Mouse (Mus musculus) adrenal gland, postnatal 10 days (tissue): ENCODE data around the gene Pilrb2. TPM values are rescaled to one million over a fixed set of nuclear protein-coding genes. Genes with fewer than 3 reads are reported as not detected.

Source experiments
- DNase-seq: peaks from one replicate; pipeline ENCODE4 v3.0.0; 2021; ENCODE audit warnings: mixed read lengths
- total RNA-seq, 2 experiments: library from RNA; stranded (reverse); gene quantifications; 2 replicates each; pipeline ENCODE4 v1.2.3; 2021

Gene Pilrb2
- total RNA-seq, 2 experiments from 2014 or later, result 2.0 to 2.2 TPM

- DNase-seq, result no peak
Measured at GRCm38 (mm10) chr5:137833500-137833899, 38.1 kb downstream of the Pilrb2 start.

- no peak for DNase-seq
Measured at GRCm38 (mm10) chr5:137831506-137831905, 40.1 kb downstream of the Pilrb2 start.

GRCm38 (mm10) chr5:137831106-137831505 is 40.5 kb downstream of the Pilrb2 start:
- no peak for DNase-seq

- no peak for DNase-seq
Measured at GRCm38 (mm10) chr5:137830238-137830637, 41.4 kb downstream of the Pilrb2 start.

- DNase-seq, result no peak
Measured at GRCm38 (mm10) chr5:137828694-137829093, 42.9 kb downstream of the Pilrb2 start.

DNA sequence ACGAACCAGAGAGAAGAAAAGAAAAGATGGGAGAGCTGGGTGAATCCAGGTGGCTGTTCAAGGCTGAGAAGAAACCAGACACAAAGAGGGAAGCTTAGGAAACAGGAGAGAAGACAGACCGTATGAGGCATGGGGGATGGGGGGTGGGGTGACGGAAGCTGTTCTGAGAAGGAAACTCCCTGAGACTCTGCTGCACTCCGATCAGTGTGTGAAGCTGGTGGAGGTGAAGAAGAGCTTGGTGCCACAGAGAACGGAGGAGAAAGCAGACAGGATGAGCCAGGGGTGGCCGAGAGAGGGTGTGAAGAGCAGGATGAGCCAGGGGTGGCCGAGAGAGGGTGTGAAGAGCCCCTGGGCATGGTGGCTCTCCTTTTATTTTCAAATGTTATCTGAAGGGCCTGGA is 45.2 kb downstream of the Pilrb2 start:
- DNase-seq, result no peak

DNA sequence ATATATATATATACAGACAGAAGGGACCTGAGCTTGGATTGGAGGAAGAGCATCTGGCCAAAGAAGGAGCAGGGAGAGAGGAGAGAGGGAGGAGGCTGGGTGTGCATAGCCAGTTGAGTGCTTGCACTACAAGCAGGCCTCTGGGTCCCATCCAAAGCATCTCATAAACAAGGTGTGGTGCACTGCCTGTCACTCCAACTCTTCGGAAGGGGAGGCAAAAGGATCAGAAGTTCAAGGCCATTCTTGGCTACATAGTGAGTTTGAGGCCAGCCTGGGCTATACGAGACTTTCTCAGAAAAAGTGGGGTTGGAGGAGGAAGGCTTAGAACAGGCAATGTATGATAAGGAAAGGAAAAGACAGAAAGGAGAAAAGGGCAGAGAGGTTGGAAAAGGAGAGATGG is 45.6 kb downstream of the Pilrb2 start:
- DNase-seq, result no peak

- DNase-seq, result no peak
Measured at GRCm38 (mm10) chr5:137825030-137825429, 46.6 kb downstream of the Pilrb2 start.

DNA sequence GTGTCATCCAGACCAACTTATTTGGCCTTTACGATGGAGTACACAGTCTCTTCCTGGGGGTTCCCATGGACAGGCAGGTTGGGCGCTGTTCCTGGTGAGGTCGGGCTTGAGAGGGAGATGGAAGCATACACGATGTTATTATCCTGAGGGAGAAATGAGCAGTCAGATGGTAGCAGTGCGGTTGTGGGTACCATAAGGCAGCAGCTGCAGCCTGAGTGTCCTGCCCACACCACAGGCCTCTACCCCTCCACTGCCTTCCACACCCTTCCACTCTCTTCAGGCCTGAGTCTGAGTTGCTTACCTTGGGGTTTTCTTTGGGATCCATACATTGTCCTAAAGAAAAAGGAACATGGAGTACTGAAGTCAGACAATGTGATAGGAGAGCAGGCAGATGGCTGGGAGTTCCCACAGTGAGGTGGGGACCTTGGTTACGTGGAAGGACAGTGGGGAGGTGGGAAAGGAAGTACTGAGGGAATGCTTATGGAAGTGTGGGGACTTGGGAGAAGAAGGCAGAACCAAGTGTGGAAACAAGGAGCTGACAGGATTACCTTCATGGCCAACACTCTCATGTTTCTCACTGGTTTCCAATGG is 48.1 kb downstream of the Pilrb2 start:
- no peak for DNase-seq

DNA sequence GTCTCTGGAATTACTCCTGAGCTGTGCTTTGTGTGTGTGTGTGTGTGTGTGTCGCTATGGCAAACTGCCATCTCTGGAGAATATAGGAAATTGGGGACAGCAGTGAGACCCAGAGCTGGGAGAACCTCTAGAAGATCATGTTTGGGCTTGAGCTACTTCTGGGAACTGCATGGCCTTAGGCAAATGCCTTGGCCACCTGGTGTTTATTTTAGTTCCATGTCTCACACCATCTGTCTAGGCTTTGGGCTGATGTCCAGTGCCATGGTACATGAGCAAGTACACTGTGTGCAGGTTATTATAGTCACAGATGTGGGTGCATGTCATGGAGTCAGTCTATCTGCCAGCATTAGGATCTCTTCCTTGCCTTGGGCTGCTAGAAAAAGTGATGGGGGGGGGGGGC is 49.0 kb downstream of the Pilrb2 start:
- DNase-seq, result no peak

DNA sequence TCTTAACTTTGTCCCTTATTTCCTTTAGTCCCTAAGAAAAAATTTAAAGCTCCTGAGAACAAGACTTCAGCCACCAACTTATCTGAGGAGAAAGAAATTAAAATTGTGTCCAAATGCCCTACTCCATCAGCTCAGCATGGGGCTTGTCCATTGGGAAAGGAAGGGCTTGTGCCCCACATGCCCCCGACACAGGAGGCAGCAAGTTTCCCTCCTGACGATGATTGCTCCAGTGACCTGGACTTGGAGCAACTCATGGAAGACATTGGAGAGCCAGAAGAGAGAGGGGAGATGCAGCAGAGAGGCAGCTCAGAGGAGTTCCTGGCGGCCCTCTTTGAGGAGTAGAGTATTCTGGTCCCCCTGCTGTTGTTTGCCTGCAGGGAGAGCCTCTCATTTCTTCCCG is 49.5 kb downstream of the Pilrb2 start:
- no peak for DNase-seq

- DNase-seq, result no peak
Measured at GRCm38 (mm10) chr5:137817466-137818222, 54.0 kb downstream of the Pilrb2 start.

Other genes with a start within 250 kb of the Pilrb2 start
- gene Fbxo24, start 242.8 kb downstream of the Pilrb2 start, total RNA-seq, result 1 to 10 TPM in 1 of 2 experiments, under 1 TPM in 1; 0.51 to 1.2 TPM
- gene Lrch4, start 242.7 kb downstream of the Pilrb2 start, total RNA-seq, result 10 to 100 TPM; 25.0 to 29.9 TPM
- 10 to 100 TPM in 1 of 2 experiments, 1 to 10 TPM in 1; 5.7 to 10.6 TPM for gene Gm20605, start 242.6 kb downstream of the Pilrb2 start, total RNA-seq
- 1 to 10 TPM; 4.2 to 9.7 TPM for gene Sap25, start 230.5 kb downstream of the Pilrb2 start, total RNA-seq
- gene Irs3, start 226.1 kb downstream of the Pilrb2 start, total RNA-seq, result 1 to 10 TPM; 2.1 to 4.0 TPM
- gene Agfg2, start 187.1 kb downstream of the Pilrb2 start, total RNA-seq, result 10 to 100 TPM; 21.0 to 21.9 TPM
- gene Nyap1, start 130.2 kb downstream of the Pilrb2 start, total RNA-seq, result 1 to 10 TPM; 4.9 to 6.5 TPM
- 100 to 1,000 TPM in 1 of 2 experiments, 10 to 100 TPM in 1; 88.3 to 101 TPM for gene Tsc22d4, start 126.1 kb downstream of the Pilrb2 start, total RNA-seq
- 10 to 100 TPM; 21.6 to 23.1 TPM for gene Ppp1r35, start 93.0 kb downstream of the Pilrb2 start, total RNA-seq
- gene Mepce, start 84.2 kb downstream of the Pilrb2 start, total RNA-seq, result 10 to 100 TPM; 43.5 to 47.9 TPM
- gene Zcwpw1, start 84.0 kb downstream of the Pilrb2 start, total RNA-seq, result 1 to 10 TPM; 5.9 to 6.7 TPM
- gene Pilra, start 35.5 kb downstream of the Pilrb2 start, total RNA-seq, result 1 to 10 TPM; 1.6 to 2.8 TPM
- 1 to 10 TPM; 1.5 to 2.1 TPM for gene Pilrb1, start 13.7 kb downstream of the Pilrb2 start, total RNA-seq
- 1 to 10 TPM; 3.0 to 8.2 TPM for gene Cyp3a13, start 49.8 kb upstream of the Pilrb2 start, total RNA-seq
- gene Gjc3, start 91.3 kb upstream of the Pilrb2 start, total RNA-seq, result 1 to 10 TPM; 1.2 to 2.2 TPM
- 100 to 1,000 TPM in 1 of 2 experiments, 10 to 100 TPM in 1; 48.9 to 125 TPM for gene Azgp1, start 109.7 kb upstream of the Pilrb2 start, total RNA-seq
- gene Smok3a, start 149.4 kb upstream of the Pilrb2 start, total RNA-seq, result not detected
- gene Smok3b, start 149.6 kb upstream of the Pilrb2 start, total RNA-seq, result not detected
- not detected for gene Smok3c, start 181.4 kb upstream of the Pilrb2 start, total RNA-seq
- 10 to 100 TPM; 29.2 to 33.8 TPM for gene Zkscan1, start 213.3 kb upstream of the Pilrb2 start, total RNA-seq
- gene Zscan21, start 245.1 kb upstream of the Pilrb2 start, total RNA-seq, result 10 to 100 TPM; 17.3 to 19.4 TPM